Mouse (Mus musculus): ENCODE measurements around the gene Snx12.

The Snx12 gene

GRCm38 (mm10) chrX:101221834-101222795, at the start of gene Snx12:
Snx12 (minus strand) TSS chrX:101222563.
- CTCF ChIA-PET = no interaction called here

DNA sequence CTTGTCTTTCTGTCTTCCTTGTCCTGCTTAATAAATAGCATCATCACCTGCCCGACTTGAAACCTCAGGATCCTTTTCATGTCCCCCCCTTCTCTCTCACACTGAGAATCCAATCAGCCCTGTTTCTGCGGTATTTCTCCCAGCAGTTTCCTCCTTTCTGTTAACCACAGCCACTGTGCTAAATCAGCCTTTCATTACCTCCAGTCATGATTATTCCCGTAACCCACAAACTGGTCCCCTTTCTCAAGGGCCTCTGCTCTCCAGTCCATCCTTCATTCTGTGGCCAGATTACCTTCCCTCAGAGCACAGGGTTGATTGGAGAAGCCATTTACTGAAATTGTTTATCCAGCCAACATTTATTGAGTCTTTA, 46.4 kb upstream of the Snx12 start, which contains the start of gene Gm20489:
Gene Gm20489, minus strand, starts transcription at position 269 of the 370 bp plus-strand sequence.
- CTCF ChIA-PET = no interaction called here

DNA sequence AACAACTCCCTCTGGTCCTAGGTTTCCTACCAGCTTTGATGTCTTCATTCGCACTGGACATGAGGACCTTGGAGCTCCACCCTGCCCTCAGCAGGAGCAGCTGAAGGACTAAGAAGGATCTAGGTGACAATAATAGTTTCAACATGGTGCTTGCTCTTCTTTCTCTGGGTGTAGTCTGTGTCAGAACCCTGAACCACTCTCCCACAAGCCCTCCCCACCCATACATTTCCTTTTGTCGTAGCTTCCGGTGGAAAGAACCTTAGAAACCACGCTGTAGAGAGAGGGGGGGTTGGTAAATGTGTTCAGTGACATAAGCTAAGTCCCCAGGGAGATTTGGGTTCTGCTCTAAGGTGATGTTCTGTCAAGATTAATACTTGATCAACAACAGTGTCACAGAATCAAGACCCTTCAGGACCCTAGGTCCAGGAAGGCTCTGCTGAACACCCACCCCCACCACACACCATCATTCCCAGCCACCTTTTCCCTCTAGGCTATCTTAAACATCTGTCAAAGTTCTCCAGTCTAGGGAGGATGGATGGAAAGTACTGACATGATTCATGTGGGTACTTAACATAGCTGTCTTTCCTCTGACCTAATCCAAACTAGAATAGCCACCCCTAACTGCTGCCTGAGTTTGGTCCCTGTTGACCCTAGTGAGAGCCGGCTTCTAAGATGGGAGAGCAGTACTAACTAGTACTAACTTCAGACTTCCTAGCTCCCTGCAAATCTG, 45.8 kb upstream of the Snx12 start, which contains the start of gene Il2rg:
Gene Il2rg, minus strand, starts transcription at position 231 of the 730 bp plus-strand sequence.
- CTCF ChIA-PET = no interaction called here

GRCm38 (mm10) chrX:101266631-101267030, 44.3 kb upstream of the Snx12 start:
- CTCF ChIA-PET = interaction anchor here (0.6 kb wide), 2 partner anchors 10 to 33 kb away, joined by 3 read pairs; no protein-coding TSS in a partner anchor

GRCm38 (mm10) chrX:101263892-101264291, 41.5 kb upstream of the Snx12 start, which contains the start of gene Gm614:
Gm614 (minus strand) TSS chrX:101263992.
- CTCF ChIA-PET = no interaction called here

DNA sequence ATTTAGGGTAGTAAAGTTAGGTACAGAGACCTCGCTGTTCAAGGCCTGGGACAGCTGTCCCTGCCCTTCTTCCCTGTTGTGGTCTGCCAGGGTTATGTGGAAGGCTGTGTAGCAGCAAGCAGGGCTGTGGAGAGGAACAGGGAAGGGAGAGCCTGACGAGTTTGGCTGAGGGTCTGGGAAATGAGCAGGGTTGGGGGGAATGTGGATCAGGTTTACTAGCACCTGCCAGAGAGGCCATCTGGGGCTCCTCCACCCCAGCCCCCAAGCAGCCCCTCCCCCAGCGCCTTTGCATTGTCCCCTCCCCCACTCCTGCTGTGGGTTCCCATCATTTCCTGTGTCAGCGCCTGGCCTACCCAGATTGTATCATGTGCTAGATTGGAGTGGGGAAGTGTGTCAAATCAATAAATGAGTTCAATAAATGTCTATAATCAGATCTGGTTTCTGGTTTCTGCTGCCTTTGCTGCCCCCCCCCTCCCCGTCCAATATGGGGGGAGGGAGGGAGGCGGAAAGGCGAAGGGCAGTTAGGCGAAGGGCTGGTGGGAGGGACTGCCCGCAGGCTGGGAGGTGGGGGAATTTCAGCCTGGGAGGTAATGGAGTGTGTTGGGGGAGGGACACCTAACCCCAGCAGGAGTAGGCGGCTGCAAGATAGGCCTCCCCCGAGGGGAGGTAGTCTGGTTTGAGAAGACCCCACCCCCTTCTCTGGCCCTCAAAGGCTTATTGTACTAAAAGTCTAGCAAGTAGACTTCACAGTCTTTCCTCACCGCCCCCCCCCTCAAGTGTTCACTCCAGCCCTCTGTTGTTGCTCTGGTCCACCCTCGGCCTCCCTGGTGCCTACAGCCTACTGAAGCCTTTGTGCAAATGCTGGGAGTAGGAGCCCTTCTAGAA, 38.3 kb upstream of the Snx12 start:
- CTCF ChIA-PET = no interaction called here

DNA sequence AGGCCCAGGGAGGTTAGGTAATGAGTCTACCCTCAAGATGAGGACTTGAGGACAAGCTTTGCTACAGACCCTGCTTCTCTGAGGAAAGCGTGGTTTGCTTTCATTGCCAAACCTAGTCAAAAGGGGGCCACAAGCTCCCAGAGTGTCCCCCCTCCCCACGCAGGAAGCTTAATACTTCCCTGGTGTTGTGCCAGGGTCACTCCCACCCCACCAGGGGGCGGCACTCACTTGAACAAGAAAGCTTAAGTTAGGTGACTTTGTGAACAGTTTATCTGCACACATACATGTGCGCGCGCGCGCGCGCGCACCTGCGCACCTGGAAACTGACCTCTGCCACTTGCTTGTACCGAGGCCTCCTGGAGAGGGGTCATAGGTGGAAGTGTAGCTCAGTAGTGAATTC, 34.2 kb upstream of the Snx12 start:
- CTCF ChIA-PET = no interaction called here

DNA sequence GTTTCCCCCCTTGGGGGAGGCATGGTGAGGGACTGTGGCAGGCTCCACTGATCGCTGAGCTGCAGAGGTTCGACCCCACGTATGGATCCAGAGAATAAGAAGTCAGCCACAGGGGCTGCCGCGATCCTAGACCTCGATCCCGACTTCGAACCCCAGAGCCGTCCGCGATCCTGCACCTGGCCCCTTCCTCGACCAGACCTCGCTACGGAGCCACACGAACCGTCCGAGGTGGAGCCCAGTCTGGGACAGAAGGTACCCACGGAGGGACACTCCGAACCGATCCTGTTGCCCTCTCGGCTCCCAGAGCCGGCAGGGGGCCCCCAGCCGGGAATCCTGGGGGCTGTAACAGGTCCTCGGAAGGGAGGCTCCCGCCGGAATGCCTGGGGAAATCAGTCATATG, 32.4 kb upstream of the Snx12 start:
- CTCF ChIA-PET = no interaction called here

DNA sequence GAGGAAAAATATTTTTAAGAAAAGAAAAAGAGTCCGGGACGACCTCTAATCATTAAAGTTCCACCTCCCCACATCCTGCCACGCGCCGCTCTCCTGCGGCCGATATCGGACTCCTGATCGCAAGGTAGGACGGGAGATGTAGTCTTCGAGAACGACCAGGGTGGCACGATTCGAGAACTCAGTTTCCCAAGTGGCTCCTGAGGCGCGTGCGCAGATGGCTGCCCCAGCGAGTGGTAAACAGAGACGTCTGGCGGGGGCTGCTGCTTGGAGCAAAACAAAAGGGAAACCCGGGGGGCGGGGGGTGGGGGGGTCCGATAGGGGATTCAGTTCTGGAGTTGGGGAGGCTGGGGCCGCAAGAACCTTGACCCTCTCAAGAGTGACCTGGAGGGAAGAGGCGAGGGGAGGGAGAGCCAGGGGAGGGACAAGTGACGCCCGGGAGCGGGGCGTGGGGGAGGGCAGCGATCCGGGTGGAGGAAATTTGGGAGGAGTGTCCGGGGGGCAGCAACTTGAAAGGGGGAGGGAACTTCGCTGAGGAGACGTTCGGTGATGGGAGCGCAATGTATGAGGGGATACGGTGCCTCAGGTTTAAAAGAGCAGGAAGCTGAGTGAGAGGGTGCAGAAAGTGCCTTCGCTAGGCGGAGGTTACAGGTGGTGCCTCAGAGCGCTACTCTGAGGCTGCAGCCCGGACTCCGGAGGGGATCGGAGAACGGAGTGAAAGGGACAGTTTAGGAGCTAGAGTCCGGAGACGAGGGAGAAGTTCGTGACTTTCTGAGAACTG, 31.8 kb upstream of the Snx12 start, which contains the start of gene Foxo4:
Gene Foxo4, plus strand, starts transcription at position 577 of the 778 bp plus-strand sequence.
- CTCF ChIA-PET = interaction anchor here (1.2 kb wide), 1 partner anchor 122 kb away, joined by 4 read pairs; no protein-coding TSS in a partner anchor

- CTCF ChIA-PET = no interaction called here
Observed at GRCm38 (mm10) chrX:101245011-101245410, 22.6 kb upstream of the Snx12 start.

GRCm38 (mm10) chrX:101222796-101223162, 416 bp upstream of the Snx12 start:
- CTCF ChIA-PET = no interaction called here

GRCm38 (mm10) chrX:101189285-101189684, 33.1 kb downstream of the Snx12 start:
- CTCF ChIA-PET = no interaction called here

- CTCF ChIA-PET = no interaction called here
Observed at GRCm38 (mm10) chrX:101187647-101188046, 34.7 kb downstream of the Snx12 start.

DNA sequence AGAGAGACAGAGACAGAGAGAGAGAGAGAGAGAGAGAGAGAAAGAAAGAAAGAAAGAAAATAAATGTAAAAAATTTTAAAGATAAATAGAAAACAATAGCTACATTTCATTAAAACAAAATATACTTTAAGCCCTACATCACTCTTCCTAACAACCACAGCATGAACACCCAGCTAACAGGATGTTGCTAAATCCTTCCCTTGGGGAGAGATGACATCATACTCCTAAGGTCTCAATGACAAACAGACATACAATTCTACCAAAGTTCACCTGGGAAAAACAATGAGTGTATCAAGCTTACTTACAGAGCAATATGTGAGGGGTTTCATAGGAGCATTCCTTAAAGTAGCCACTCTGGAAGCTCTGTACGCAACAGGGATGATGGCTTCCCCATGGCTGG, 49.0 kb downstream of the Snx12 start:
- CTCF ChIA-PET = no interaction called here

GRCm38 (mm10) chrX:101168425-101168824, 53.9 kb downstream of the Snx12 start:
- CTCF ChIA-PET = no interaction called here

GRCm38 (mm10) chrX:101163739-101164138, 58.6 kb downstream of the Snx12 start:
- CTCF ChIA-PET = no interaction called here

GRCm38 (mm10) chrX:101163278-101163677, 59.1 kb downstream of the Snx12 start:
- CTCF ChIA-PET = no interaction called here

GRCm38 (mm10) chrX:101162532-101162931, 59.8 kb downstream of the Snx12 start:
- CTCF ChIA-PET = no interaction called here

GRCm38 (mm10) chrX:101157488-101157887, 64.9 kb downstream of the Snx12 start:
- CTCF ChIA-PET = no interaction called here

- CTCF ChIA-PET = no interaction called here
Observed at GRCm38 (mm10) chrX:101156369-101156768, 66.0 kb downstream of the Snx12 start.

DNA sequence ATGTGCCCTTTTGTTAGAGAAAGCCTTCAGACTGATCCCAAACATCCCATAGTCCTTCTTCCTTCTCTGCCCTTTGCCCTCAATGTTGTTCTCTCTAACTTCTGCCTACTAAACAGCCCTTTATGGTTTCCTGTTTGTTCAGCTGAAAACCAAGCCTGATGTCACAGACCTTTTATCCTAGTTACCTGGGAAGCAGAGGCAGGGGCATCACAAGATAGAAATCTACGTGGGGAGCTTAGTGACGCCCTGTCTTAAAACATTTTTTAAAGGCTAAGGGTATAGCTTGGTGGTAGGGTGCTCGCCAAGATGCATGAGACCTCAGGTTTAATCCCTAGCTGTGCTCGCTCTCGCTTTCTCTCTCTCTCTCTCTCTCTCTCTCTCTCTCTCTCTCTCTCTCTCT, 74.9 kb downstream of the Snx12 start:
- CTCF ChIA-PET = no interaction called here

All from spleen, embryonic (tissue).